Mouse (Mus musculus) lung, embryonic 15.5 days (tissue): ENCODE measurements around the gene Fbxl14. TPM values are rescaled to one million over a fixed set of nuclear protein-coding genes. Genes with fewer than 3 reads are reported as not detected.
A peak's percentile ranks its signal among the peaks of the same experiment; 100 is the strongest.
"Not testable (repeated sequence)": the region's sequence is repeated elsewhere in the genome, so short reads cannot be mapped to it uniquely, and the experiment has no call there.

Source experiments
- ATAC-seq: fragments of 200-750 bp; cut with Nextera tagmentation; 2 replicates; pipeline ENCODE4 v1.8.0; 2017; ENCODE audit warnings: moderate number of reproducible peaks, borderline replicate concordance; ENCODE audit not compliant: low FRiP score, low TSS enrichment; ENCODE audit errors: extremely low read depth
- H3K27ac ChIP-seq: fragments of 300-500 bp; sonication (generic); 2 replicates; pipeline ENCODE4 v1.5.1; 2015; ENCODE audit warnings: moderate library complexity, mild to moderate bottlenecking, inconsistent platforms
- H3K27me3 ChIP-seq: fragments of 300-500 bp; sonication (generic); 2 replicates; pipeline ENCODE4 v1.6.1; 2015; ENCODE audit warnings: inconsistent platforms
- H3K36me3 ChIP-seq: fragments of 300-500 bp; sonication (generic); 2 replicates; pipeline ENCODE4 v1.6.1; 2015; ENCODE audit warnings: inconsistent platforms
- H3K4me1 ChIP-seq: fragments of 300-500 bp; sonication (generic); 2 replicates; pipeline ENCODE4 v1.6.1; 2015; ENCODE audit warnings: inconsistent platforms
- H3K4me2 ChIP-seq: fragments of 300-500 bp; sonication (generic); 2 replicates; pipeline ENCODE4 v1.6.1; 2015; ENCODE audit warnings: inconsistent platforms, mild to moderate bottlenecking, moderate library complexity
- H3K4me3 ChIP-seq: fragments of 300-500 bp; sonication (generic); 2 replicates; pipeline ENCODE4 v1.5.1; 2015; ENCODE audit warnings: mild to moderate bottlenecking, inconsistent platforms
- H3K9ac ChIP-seq: fragments of 300-500 bp; sonication (generic); 2 replicates; pipeline ENCODE4 v1.6.1; 2015; ENCODE audit warnings: inconsistent platforms
- H3K9me3 ChIP-seq: fragments of 300-500 bp; sonication (generic); 2 replicates; pipeline ENCODE4 v1.6.1; 2016; ENCODE audit warnings: inconsistent platforms
- WGBS: fragments of 180-500 bp; shearing (Covaris S2); methylation state at CpG from one replicate; pipeline ENCODE4 v1.1.7; 2015; 5-methylcytosine and 5-hydroxymethylcytosine counted together
- polyA plus RNA-seq: library from polyadenylated mRNA; unstranded; fragments of >200 nt; fragmentation: Nextera tagmentation; extraction: Ambion mirVana; gene quantifications from 2 replicates; pipeline ENCODE4 v1.2.1, GENCODE M21; 2015

Fbxl14 gene
- polyA plus RNA-seq, 1 experiment from 2014 or later, result 4.6 TPM

- Histone ChIP-seq H3K9ac (no peak overlapping the region), H3K36me3 (no peaks in the 10 kb centered on the region), H3K4me2 (no peak overlapping the region), H3K4me3 (no peak overlapping the region), H3K27me3 (no peaks in the 10 kb centered on the region), H3K9me3 (no peaks in the 10 kb centered on the region), H3K27ac (no peak overlapping the region), H3K4me1 (peaks cover 20% of the 10 kb centered on the region)
- no peak for ATAC-seq
- 71% methylated on average over 4 of the region's 4 CpGs for WGBS
These were observed 5.5 kb upstream of the Fbxl14 start for GRCm38 (mm10) chr6:119473992-119474391.

- ATAC-seq, result no peak
- no peaks in the 10 kb centered on the region for H3K9me3 ChIP-seq
- H3K27ac ChIP-seq, result no peak overlapping the region
- no peaks in the 10 kb centered on the region for H3K36me3 ChIP-seq
- no peak overlapping the region for H3K4me3 ChIP-seq
- peaks cover 28% of the 10 kb centered on the region for H3K4me1 ChIP-seq
- 58% methylated on average over 6 of the region's 6 CpGs for WGBS
- no peaks in the 10 kb centered on the region for H3K27me3 ChIP-seq
- H3K4me2 ChIP-seq, result no peak overlapping the region
- no peak overlapping the region for H3K9ac ChIP-seq
These were observed 3.5 kb upstream of the Fbxl14 start for GRCm38 (mm10) chr6:119475988-119476387.

DNA sequence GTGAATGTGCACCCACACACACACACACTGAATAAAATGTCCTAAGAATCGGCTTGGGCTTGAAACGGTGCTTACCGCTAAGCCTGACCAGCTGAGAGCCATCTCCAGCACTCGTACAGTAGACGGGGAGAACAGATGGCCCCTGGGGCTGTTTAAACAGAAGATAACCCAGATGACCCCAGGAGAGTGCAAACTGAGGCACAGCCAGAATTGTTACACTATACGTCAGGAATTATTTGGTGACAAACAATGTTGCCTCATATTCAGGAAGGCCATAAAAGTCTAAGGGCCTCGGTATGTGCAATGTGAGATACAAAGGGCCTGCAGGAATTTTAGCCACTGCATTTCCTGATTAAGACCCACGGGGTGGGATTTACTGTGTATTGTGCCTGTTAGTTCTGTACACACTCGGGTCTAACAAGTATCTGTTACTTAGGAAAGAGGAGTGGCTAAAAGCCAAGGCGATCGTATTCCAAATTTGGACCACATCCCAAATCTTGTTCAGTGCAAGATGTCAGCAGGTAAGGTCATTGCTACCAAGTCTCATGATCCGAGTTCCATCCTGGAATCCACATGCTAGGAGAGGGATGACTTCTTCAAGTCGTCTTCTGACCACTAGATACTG is 1.7 kb upstream of the Fbxl14 start:
- Histone ChIP-seq H3K4me1 (peaks cover 40% of the 10 kb centered on the region), H3K27me3 (no peaks in the 10 kb centered on the region), H3K9me3 (no peaks in the 10 kb centered on the region), H3K9ac (0 out of 2 replicates have a peak overlapping the region, but pooled peaks have one; percentile 2), H3K4me2 (peak overlapping the region; percentile 91), H3K4me3 (0 out of 2 replicates have a peak overlapping the region, but pooled peaks have one; percentile 0), H3K27ac (peak overlapping the region; percentile 99), H3K36me3 (no peaks in the 10 kb centered on the region)
- WGBS, result 11% methylated on average over 13 of the region's 13 CpGs
- no peak for ATAC-seq

GRCm38 (mm10) chr6:119478560-119479342 is 717 bp upstream of the Fbxl14 start:
- no peaks in the 10 kb centered on the region for H3K27me3 ChIP-seq
- H3K27ac ChIP-seq, result peak overlapping the region; percentile 99
- peak overlapping the region; percentile 91 for H3K9ac ChIP-seq
- peaks cover 49% of the 10 kb centered on the region for H3K4me1 ChIP-seq
- no peaks in the 10 kb centered on the region for H3K9me3 ChIP-seq
- H3K4me3 ChIP-seq, result peak overlapping the region; percentile 86
- WGBS, result 1% methylated on average over 48 of the region's 49 CpGs
- peak; percentile 91 for ATAC-seq
- peaks cover 4% of the 10 kb centered on the region for H3K36me3 ChIP-seq
- H3K4me2 ChIP-seq, result peak overlapping the region; percentile 91

DNA sequence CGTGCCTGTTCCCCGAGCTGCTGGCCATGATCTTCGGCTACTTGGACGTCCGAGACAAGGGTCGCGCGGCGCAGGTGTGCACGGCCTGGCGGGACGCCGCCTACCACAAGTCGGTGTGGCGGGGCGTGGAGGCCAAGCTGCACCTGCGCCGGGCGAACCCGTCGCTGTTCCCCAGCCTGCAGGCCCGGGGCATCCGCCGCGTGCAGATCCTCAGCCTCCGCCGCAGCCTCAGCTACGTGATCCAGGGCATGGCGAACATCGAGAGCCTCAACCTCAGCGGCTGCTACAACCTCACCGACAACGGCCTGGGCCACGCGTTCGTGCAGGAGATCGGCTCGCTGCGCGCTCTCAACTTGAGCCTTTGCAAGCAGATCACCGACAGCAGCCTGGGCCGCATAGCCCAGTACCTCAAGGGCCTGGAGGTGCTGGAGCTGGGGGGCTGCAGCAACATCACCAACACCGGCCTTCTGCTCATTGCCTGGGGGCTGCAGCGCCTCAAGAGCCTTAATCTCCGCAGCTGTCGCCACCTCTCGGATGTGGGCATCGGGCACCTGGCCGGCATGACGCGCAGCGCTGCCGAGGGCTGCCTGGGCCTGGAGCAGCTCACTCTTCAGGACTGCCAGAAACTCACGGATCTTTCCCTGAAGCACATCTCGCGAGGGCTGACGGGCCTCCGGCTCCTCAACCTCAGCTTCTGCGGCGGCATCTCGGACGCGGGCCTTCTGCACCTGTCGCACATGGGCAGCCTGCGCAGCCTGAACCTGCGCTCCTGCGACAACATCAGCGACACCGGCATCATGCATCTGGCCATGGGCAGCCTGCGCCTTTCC is 623 bp downstream of the Fbxl14 start:
- Histone ChIP-seq H3K9me3 (no peaks in the 10 kb centered on the region), H3K9ac (peak overlapping the region; percentile 91), H3K4me2 (peak overlapping the region; percentile 91), H3K27me3 (no peaks in the 10 kb centered on the region), H3K36me3 (peaks cover 13% of the 10 kb centered on the region), H3K4me3 (peak overlapping the region; percentile 86), H3K27ac (peak overlapping the region; percentile 99), H3K4me1 (peaks cover 60% of the 10 kb centered on the region)
- WGBS, result under 1% methylated on average over 70 of the region's 70 CpGs
- ATAC-seq, result no peak

DNA sequence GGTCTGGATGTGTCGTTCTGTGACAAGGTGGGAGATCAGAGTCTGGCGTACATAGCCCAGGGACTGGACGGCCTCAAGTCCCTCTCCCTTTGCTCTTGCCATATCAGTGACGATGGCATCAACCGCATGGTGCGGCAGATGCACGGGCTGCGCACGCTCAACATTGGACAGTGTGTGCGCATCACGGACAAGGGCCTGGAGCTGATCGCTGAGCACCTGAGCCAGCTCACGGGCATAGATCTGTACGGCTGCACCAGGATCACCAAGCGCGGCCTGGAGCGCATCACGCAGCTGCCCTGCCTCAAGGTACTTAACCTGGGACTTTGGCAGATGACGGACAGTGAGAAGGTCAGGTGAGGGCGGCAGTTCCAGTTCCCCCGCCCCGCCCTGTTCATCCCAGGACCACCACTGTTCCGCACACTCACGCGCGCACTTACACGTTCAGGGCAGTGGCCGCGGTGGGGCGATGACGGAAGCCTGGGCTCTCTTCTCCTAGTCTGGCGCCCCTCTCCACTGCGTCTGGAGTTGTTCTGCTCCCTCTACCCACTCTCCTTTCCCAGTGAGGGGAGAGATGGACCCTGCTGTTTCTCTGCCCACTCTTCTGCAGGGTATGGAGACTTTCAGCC is 1.4 kb downstream of the Fbxl14 start:
- Histone ChIP-seq H3K9me3 (no peaks in the 10 kb centered on the region), H3K9ac (peak overlapping the region; percentile 91), H3K27ac (peak overlapping the region; percentile 10; the same call in 1 of the 2 replicates), H3K27me3 (no peaks in the 10 kb centered on the region), H3K4me3 (peak overlapping the region; percentile 86), H3K36me3 (peaks cover 13% of the 10 kb centered on the region), H3K4me1 (peaks cover 67% of the 10 kb centered on the region), H3K4me2 (peak overlapping the region; percentile 91)
- WGBS, result under 1% methylated on average over 33 of the region's 33 CpGs
- ATAC-seq, result no peak

DNA sequence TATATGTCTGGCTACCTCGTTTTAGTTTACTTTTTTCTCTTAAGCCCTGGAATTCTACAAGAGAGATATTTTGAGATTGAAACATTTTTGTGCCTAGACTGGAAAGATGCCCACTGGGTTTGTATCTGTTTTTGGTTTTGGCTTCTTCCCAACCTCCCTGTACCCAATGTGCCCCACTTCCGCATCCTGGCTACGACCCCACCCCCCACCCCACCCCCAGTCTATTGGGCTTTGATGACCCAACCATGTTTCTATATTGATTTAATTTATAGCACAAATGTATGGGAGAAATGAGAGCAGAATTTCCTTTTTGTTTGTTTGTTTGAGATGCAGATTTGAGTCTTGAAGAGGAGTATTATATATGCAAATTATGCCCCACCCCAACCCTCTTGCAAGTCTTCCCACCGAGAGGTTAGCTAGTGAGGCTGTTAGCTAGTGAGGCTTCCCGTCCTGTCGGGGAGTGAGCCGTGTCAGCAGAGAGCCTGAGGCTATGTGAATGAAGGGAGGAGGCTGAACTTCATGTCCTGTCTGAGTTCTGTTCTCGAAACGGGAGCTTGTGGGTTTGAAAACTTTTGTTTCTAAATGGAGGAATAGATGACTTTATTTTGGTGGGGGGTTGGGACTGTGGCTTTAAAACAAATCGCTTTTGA is 2.4 kb downstream of the Fbxl14 start:
- ATAC-seq, H3K27me3 ChIP-seq, H3K9me3 ChIP-seq, H3K27ac ChIP-seq, H3K9ac ChIP-seq: not testable (repeated sequence)
- Histone ChIP-seq H3K4me2 (peak overlapping the region; percentile 91), H3K4me3 (peak overlapping the region; percentile 86), H3K36me3 (peaks cover 13% of the 10 kb centered on the region), H3K4me1 (peaks cover 74% of the 10 kb centered on the region)
- 2% methylated on average over 10 of the region's 10 CpGs for WGBS

GRCm38 (mm10) chr6:119482958-119483600 is 3.6 kb downstream of the Fbxl14 start:
- Histone ChIP-seq H3K9me3 (no peaks in the 10 kb centered on the region), H3K4me3 (peak overlapping the region; percentile 26), H3K4me1 (peaks cover 62% of the 10 kb centered on the region), H3K36me3 (peaks cover 13% of the 10 kb centered on the region), H3K9ac (peak overlapping the region; percentile 33), H3K27me3 (no peaks in the 10 kb centered on the region), H3K27ac (peak overlapping the region; percentile 27), H3K4me2 (peak overlapping the region; percentile 91)
- no peak for ATAC-seq
- 38% methylated on average over 16 of the region's 16 CpGs for WGBS

- 5% methylated on average over 2 of the region's 2 CpGs for WGBS
- Histone ChIP-seq H3K9ac (no peak overlapping the region), H3K4me2 (no peak overlapping the region), H3K9me3 (no peaks in the 10 kb centered on the region), H3K4me1 (peaks cover 58% of the 10 kb centered on the region), H3K27ac (no peak overlapping the region), H3K4me3 (no peak overlapping the region), H3K27me3 (no peaks in the 10 kb centered on the region), H3K36me3 (peaks cover 13% of the 10 kb centered on the region)
- ATAC-seq, result no peak
These were observed 6.0 kb downstream of the Fbxl14 start for GRCm38 (mm10) chr6:119485486-119485885.

- no peak overlapping the region for H3K4me3 ChIP-seq
- peaks cover 13% of the 10 kb centered on the region for H3K36me3 ChIP-seq
- peaks cover 53% of the 10 kb centered on the region for H3K4me1 ChIP-seq
- no peaks in the 10 kb centered on the region for H3K27me3 ChIP-seq
- H3K9ac ChIP-seq, result no peak overlapping the region
- ATAC-seq, result no peak
- H3K9me3 ChIP-seq, result no peaks in the 10 kb centered on the region
- no peak overlapping the region for H3K4me2 ChIP-seq
- 83% methylated on average over 12 of the region's 12 CpGs for WGBS
- no peak overlapping the region for H3K27ac ChIP-seq
These were observed 7.1 kb downstream of the Fbxl14 start for GRCm38 (mm10) chr6:119486381-119487084.
